Mouse (Mus musculus) urinary bladder, postnatal 4 days (tissue): ENCODE data around the gene Dalrd3.

Experiments used
- DNase-seq, 2 experiments: peaks; one replicate each; pipeline ENCODE4 v3.0.0; 2021 to 2022; ENCODE audit warnings: low spot score in 2 of 2

Gene Dalrd3

DNA sequence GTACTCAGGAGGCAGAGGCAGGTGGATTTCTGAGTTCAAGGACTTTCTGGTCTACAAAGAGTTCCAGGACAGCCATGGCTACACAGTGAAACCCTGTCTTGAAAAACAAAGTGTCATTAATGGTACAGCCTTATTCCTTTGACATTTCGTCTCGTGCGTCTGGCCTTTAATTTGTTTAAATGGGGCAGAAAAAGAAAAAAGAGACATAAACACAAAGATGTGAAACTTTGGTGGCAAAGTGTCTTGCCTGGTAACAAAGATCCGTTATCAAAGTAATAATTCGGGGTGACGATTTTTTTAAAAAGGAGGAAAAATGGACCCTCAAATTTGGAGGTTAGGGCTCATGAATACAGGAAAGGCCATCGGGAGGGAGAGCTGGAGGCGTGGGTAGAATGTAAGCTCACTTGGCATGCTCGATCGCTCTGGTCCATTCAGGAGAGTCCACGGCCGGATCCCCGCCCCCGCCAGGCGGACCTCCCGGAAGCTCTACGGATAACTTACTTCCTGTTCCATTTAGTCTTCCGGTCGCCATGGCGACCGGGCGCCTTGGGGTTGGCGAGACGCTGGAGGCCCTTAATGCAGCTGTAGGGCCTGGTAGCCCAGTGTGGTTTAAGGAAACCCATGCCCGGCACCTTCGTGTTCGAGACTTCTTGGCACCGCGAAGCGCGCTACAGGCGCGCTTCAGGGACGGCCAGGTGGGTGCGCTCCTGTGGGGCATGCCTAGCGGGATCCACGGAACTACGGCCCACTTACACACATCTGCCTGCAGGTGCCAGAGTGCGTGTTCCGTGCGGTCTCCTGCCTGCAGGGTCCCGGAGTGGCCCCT is at the start of gene Dalrd3:
Dalrd3 (plus strand) TSS at position 506 of the 826 bp plus-strand sequence.
- DNase-seq, result peak; percentile 86 to 90

DNA sequence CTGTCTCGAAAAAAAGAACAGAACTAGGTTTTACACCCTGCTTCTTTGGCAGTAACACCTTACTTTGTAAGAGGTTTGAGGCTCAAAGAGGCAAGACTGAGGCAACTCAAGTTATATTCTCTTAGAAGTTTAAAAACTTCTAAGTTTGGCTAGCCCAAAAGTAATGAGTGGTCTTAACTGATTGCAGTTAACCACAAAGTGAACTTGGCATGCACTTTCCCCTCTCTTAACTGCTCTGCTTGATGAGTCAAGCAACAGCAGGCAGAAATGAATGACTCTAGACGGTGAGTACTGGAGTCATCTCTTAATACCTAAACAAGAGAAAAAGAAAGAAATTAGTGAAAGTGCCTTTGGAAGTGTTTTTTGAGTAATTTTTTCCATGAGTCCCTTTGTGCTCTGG is 48.1 kb upstream of the Dalrd3 start:
- DNase-seq, result no peak

DNA sequence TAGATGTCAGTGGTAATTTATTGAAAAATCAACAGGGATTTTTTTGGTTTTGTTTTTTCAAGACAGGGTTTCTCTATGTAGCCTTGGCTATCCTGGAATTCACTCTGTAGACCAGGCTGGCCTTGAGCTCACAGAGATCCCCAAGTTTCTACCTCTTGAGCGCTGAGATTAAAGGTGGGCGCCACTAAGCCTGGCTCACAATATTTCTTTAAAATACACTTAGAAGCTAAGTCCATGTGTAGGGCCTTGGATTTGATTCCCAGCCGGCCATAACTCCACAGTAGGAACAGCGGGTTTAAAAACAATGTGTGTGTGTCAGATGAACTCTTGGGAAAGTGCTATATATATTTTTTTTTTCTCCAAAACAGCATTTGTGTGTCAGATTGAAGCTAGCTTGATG is 46.3 kb upstream of the Dalrd3 start:
- DNase-seq, result no peak

DNA sequence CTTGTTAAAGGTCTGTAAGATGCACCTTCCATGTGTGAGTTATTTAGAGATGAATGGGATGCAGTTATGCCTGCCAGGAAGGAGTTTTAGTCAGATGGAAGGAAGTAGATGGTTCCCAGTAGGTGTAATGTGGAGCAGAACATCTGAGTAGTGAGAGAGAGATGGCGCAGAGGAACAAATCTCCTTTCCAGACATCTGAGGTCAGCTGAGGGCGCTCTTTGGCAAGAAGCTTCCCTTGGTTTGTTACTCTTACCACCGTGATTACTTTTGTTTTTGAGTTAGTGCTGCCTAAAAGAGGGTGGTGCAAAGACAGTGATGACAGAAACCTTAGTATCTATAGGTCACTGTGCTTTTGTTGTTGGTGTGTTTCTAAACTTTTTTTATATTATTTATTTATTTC is 44.3 kb upstream of the Dalrd3 start:
- no peak for DNase-seq

DNA sequence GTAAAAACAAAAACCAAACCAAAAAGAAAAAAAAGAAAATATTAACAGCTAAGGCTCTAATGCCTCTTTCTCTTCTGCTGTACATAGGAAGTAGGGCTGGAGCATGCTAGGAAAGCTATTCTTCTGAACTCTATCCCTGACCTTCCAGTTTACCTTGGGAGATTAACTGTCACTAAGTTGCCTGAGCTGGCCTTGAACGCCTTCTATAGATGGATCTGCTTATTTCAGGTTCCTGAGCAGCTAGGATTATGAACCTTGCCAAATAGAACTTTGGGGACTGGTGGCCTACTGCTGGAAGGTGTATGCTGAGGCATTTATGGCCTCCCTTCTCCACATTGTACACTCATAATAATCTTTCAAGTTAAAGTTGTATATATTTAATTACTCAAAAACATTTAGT is 38.7 kb upstream of the Dalrd3 start:
- DNase-seq, result no peak

DNA sequence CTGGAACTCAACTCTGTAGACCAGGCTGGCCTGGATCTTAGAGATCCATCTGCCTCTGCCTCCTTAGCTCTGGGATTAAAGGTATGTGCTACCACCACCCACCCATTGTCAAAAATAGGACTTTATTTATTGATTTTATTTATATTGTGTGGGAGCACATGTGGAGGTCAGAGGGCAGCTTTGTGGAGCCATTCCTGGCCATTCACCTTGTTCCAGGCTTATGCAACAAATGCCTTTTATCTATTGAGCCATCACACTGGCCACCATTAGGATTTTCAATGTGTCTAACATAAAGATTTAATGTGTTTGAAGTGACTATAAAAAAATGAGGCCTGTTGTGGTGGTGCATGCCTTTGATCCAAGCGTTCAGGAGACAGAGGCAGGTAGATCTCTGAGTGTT is 38.2 kb upstream of the Dalrd3 start:
- no peak for DNase-seq

DNA sequence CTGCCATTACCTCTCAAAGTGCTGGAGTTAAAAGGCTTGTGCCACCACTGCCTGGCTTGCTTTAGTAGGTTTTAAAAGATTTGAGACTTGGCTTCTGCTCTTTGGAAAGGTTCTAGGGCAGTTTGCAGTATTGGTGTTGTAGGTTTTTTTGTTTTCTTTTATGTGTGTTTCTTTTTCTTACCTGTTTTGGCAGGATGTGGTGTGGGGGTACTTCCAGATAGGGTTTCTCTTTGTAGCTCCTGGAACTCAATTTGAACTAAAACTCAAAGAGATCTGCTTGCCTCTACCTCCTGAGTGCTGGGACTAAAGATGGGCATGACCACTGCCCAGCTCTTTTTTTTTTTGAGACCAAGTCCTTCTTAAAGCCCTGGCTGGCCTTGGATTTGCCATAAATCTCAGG is 28.8 kb upstream of the Dalrd3 start:
- no peak for DNase-seq

DNA sequence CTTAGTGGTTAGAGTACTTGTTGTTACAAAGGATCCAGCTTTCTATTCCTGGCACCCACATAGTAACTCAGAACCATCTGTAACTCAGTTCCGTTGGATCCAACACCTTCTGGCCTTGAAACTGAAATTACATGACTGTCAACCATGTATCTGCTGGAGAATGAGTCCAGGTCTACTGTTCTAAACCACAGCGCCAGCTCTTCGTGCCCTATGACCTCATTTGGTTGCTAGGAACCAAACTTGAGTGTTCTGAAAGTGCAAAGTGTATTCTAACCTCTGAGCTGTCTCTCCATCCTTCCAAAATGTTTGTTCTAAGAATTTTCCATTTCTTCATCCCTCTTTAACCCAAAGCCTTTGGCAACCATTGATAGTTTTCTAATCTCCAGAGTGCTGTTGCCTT is 23.7 kb upstream of the Dalrd3 start:
- DNase-seq, result no peak

DNA sequence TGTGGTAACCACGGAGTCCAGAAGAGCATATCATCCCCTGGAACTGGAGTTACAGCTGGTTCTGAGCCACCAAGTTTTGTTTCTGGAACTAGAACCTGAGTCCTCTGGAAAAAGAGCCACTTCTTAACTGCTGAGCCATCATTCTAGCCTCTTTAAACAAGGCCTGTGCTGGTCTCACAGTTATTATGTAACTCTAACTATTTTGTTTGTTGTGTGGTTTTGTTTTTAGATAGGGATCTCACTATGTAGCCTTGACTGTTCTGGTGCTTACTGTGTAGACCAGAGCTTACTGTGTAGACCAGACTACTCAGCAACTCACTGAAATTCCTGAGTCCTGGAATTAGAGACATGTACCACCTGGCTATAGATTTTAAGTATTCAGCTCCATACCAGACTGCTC is 22.8 kb upstream of the Dalrd3 start:
- no peak for DNase-seq

DNA sequence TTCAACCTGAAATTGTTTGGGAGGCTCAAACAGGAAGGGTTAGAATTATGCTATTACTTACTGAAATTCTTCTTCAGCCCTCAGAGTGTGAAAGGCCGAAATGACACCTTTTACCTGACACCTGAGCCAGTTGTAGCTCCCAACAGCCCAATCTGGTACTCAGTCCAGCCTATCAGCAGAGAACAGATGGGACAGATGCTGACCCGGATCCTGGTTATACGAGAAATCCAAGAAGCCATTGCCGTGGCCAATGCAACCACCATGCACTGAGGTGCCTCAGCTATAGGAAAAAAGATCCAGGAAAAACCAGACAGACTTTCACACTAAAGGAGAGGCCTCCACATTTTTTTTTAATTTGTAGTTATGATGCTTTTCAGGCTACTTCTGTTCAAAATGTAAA is 10.5 kb upstream of the Dalrd3 start:
- DNase-seq, result no peak

DNA sequence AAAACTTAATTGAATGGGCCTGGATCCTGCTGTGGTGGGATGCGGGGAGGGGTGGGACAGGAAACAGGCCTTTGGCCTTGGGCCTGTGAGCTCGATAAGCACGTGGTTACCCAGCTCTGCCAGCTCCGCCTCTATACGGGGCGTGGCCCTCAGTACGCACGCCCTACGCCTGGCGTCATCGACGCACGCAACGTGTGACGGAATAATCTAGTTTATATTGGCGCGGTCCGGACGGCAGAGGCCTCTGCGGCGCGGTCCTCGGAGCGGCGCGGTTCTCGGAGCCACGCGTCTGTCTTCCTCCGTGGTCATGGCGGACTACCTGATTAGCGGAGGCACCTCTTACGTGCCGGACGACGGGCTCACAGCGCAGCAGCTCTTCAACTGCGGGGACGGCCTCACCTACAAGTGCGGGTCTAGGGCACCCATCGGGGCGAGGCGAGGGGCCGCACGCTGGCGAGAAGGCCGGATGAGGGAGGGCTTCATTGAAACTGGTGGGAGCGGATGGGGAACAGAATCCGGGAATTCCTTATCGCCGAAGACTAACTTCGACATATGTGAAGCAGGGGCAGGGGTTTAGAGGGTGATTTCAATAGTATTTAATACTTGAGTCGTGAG is 9.4 kb upstream of the Dalrd3 start, which contains the start of gene Impdh2:
Impdh2 (plus strand) TSS at position 60 of the 615 bp plus-strand sequence.
- peak; percentile 93 for DNase-seq

DNA sequence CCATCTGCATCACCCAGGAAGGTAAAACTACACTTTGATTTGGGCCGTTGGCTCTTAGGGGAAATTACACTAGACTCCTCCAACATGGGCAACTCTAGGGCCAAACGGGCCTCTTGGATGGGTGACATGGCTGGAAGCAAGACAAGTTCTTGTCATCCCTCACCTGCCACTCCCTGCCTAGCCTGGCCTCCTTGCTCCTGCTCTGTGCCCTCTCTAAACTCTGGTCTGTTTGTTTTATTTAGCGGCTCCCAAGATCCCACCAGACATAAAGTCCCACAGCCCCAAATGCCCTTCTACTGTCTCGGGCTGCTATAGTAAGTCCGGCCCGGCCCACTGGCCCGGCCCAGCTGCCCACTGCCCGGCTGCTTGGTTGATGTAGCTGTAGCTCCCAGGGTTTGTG is 6.0 kb upstream of the Dalrd3 start:
- DNase-seq, result no peak

DNA sequence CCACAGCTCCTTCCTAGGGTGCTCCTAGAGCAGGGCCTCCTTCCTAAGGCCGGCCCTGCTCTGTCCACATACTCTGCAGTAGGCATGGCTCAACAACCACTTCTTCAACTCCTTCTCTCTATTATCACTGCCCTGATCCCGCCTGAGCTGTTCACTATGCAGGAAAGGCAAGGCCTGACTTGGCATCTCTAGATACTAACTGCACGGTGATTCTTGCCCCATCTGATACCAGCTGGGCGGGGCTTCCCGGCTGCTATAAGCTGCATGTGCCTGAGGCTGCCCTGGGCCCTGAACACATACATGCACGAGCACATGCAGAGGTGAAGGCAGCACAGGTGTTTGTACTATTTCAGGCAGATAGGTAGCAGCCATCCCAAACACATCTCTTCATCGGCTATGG is 5.6 kb upstream of the Dalrd3 start:
- DNase-seq, result no peak

DNA sequence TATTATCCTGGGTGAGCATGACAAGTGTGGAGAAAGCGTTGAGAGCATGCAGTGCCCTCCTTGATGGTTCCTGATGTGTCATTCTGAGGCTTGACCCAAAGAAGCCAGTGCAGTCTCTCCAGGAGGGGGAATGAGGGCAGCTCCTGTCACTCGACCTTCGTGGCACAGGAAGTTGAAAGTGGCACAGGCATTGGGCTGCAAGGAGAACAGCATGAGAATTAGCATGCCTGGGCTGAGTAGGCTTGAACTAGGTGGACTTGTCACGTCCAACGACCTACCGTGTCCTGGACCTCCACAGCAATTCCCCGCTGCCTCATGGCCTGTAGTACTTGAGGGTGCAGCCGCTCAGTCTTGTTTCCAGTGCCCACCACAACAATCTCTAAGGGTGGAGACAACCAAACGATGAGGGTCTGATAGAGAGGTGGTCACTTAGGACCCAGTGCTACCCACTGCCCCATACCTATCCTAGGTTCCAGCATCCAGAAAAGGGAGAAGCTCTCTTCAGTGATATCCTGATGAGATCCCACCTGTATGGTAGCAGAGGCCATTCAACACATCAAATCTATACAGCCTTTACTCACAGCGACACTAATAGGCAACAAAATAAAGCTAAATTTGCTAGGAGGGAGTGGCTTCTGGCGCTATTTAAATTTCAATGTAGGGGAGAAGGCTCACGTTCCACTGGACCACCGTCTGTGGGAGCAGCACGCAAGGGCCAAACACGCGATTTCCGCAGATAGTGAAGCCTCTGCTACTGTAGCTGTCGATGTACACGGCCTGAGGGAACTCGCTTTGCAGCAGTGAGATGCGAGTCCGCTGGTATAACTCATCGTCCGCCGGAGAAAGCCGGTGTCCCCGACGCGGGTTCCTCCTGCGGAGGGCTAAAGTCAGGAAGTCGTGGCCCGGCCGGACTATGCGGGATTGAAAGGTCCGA is 3.5 kb upstream of the Dalrd3 start:
- no peak for DNase-seq

DNA sequence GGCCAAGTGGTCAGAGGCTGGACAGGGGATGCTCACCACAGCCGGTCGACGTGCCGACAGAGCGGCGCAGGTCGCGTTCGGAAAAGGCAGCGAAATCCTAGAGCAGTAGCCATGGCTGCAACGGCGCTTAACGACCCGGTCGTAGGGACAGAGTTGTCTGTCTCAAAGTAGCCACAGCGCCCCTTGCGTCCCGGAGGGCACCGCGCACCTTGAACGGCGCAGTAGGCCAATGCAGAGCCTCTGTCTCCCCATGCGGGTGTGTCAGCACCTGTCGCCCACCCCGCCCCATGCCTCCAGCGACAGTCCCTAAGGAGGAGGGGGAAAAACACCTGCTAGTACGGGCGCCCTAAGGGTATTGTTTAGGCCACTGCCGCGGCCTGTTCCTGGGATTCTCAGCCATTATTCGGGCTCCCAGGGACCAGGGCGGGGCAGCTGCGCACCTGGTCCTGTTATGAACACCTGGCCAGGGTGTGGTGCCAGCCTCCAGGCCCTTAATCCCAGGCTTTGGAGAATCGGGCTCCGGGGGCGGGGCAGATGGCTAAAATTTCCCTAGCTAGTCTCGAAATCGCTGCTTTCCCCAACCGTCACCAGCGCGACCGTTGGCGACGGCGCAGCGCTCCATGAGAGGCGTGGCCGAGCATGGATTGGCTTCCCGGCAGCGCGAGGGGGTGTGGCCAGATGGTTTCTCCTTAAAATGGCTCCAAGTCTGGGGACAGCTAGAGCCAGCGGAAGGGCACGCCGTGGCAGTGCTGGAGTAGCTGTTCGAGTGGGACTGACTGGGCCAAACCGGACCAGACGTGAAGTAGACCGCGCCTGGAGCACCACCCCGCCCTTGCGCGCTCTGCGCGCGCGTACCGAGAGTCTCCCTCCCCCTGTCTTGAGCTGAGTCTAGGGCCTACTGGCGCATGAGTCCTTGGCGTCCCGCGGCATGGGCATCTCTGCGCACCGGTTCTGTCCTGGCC is 2.6 kb upstream of the Dalrd3 start, which contains the start of gene Ndufaf3:
Ndufaf3 (minus strand) TSS at position 620 of the 962 bp plus-strand sequence.
- DNase-seq, result peak; percentile 91 to 95

DNA sequence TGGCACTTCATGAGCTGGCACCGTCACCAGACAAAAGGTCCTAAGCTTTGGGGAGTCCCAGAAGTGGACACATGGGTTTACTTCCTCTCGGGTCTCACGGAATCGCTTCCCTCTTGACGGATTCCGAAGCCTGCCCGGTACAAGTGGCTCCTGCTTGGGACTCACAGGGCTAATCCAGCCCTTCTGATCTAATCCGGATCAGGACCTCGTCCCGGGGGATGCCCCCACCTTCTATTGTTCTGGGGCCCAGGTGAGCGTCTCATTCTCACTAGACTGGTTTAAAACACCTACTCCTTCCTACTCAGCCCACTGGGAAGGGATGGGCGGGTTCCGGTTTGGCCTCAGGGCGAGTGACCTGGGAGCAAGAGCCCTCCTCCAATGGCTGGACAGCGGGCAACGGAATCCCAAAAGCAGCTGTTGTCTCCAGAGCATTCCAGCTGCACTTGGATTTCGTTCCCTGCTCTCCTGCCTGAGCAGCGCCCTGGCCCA is 1.7 kb upstream of the Dalrd3 start:
- DNase-seq, result no peak

DNA sequence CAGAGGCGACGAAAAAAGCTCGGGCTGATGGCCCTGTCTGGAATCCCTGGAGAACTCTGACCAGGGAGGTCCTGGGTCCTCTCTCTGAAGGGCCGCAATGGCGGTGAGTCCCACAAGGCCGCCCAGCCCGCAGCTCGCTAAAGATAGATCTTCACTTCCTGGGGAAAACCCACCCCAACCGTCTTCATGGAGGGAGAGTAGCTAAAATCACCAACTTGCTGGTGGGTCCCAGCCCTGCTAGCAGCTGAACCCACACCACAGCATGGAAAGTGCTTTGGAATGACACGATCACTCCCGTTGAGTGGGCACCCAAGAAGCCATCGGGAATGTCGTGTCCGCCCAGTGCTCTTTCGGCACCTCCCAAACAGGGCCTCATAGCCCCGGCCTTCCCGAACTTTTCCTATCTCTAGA is 1.2 kb upstream of the Dalrd3 start:
- no peak for DNase-seq

DNA sequence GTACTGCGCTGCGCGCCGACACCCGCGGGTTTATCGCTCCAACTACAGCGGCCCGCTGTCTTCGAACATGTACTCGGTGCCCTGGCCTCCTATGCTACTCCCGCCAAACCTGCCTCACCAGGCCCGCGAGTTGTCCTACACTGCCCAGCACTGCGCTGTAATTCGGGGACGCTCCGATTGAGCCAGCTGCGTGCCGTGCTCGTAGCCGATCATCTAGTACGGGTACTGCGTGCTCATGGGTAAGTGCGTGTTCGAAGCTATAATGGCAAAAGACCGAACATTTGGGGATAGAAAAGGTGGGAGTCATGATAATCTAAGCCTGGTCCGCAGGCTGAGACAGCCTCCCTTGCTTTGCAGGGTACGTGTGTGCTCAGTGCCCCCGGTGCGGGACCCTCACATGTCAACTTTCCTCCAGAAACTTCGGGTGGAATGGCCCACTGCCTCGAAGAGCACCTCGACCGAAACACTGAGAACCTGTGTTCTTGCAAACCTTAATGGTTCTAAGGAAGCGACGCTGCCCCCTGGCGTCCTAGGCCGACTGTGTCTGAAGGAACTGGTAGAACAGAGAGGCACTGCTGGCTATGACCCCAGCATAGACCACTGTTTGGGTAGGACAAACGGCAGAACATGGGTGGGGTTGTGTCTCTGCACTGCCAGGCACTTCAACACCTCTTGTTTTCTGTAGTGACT is 666 bp downstream of the Dalrd3 start:
- peak; percentile 62 to 86 for DNase-seq

DNA sequence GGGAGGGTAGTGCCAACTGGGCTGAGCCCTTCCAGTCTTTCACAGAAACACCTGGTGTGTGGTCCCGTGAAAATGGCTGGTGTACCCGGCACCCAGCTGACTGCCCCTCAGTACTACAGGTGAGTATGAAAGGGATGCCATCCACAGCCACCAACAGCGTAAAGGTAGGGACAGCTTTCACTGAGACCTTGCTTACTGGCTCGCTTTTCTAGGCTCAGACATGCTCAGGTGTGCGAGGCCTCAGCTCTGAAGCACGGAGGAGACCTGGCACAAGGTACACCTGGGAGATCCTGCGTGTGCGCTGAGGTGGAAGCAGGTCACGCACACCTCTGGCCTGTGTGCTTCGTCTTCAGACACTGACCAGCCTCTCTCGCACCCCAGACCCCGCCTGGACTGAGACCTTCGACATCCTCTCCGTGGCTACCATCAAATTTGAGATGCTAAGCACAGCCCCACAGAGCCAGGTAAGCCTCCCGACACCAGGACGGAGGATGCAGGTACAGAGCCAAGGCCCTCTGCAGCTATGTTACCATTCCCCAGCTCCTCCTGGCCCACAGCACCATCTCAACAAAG is 1.8 kb downstream of the Dalrd3 start:
- DNase-seq, result no peak

DNA sequence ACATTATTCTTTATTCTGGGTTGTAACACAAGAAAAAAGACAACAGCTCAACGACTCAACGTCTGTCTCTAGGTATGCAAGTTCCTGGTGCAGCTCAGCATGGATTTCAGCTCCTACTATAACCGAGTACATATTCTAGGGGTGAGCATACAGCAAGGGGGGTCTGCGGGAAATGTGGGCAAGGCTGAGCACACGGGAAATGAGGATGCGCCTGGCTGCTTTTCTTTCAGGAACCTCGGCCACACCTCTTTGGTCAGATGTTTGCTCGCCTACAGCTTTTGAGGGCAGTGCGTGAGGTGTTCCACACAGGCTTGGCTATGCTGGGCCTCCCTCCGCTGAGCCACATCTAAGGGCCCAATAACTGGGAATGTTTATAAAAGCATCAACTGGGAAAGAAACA is 2.6 kb downstream of the Dalrd3 start:
- DNase-seq, result no peak
